22 mouse cellular contexts compared by ENCODE assay signal in the genomic region with DNA sequence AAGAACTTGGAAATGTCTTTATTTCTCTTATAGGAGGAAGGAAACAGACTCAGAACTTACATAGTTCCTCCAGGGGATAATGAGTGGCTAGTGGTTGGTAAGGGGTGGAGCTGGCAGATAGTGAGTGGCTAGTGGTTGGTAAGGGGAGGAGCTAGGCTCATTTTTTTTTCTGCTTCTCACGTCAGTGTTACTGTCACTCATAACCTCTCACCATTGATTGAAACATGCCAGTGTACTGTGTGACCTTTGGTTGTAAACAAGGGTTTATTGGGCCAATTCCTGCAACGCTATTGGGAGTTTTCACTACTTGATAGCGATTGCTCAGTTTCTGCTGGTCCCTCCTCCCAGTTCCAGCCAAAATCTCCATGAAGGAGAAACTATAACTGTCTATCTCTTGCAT.
"Had no signal": no experiment of that assay in that cellular context is flagged by ENCODE, and none has a peak within 500 bp of the region (broad histone marks: within the 10 kb centered on the region; RNA-seq: fewer than 3 reads in every experiment).

No protein-coding gene starts in this region.

- H3K4me1 ChIP-seq: hindbrain, embryonic 12.5 days had no signal

- H3K4me2 ChIP-seq: heart, embryonic 12.5 days; hindbrain, embryonic 12.5 days; hindbrain, embryonic 14.5 days; limb, embryonic 12.5 days had no signal

- H3K27ac ChIP-seq: gastrocnemius, adult 2 months; hindbrain, embryonic 10.5 days; hindbrain, embryonic 12.5 days; hindbrain, embryonic 14.5 days; layer of hippocampus, adult 2 months; left cerebral cortex, adult 2 months; limb, embryonic 10.5 days; limb, embryonic 12.5 days; liver, embryonic 14.5 days had no signal

- ATAC-seq: hindbrain, embryonic 16.5 days; inflammation-experienced regulatory T-cells, adult 6 months; intestine, postnatal 0 days had no signal

- DNase-seq: gastrocnemius, adult 2 months; gastrocnemius, postnatal 10 days; gastrocnemius, postnatal 25 days; heart, postnatal 10 days; heart, postnatal 4 days; kidney, adult 18-20 months; kidney, adult 8-10 months; kidney, postnatal 10 days; kidney, postnatal 4 days; liver had no signal

- H3K36me3 ChIP-seq: heart, embryonic 12.5 days; hindbrain, embryonic 10.5 days; hindbrain, embryonic 12.5 days; limb, embryonic 10.5 days; limb, embryonic 12.5 days had no signal

- H3K4me3 ChIP-seq: gastrocnemius, adult 2 months; heart, embryonic 12.5 days; hindbrain, embryonic 10.5 days; hindbrain, embryonic 12.5 days; layer of hippocampus, adult 2 months; left cerebral cortex, adult 2 months; limb, embryonic 10.5 days; limb, embryonic 12.5 days had no signal

- H3K27me3 ChIP-seq: hindbrain, embryonic 12.5 days; limb, embryonic 12.5 days had no signal

- H3K9ac ChIP-seq: heart, embryonic 12.5 days; hindbrain, embryonic 12.5 days; hindbrain, embryonic 14.5 days; limb, embryonic 12.5 days; liver, embryonic 14.5 days had no signal

- H3K9me3 ChIP-seq: hindbrain, embryonic 12.5 days; limb, embryonic 10.5 days had no signal
